Mouse (Mus musculus) liver, embryonic 13.5 days (tissue): ENCODE measurements around the gene Olfr110. TPM values are rescaled to one million over a fixed set of nuclear protein-coding genes. Genes with fewer than 3 reads are reported as not detected.

Source experiments
- polyA plus RNA-seq: library from polyadenylated mRNA; unstranded; fragments of >200 nt; fragmentation: Nextera tagmentation; extraction: Ambion mirVana; gene quantifications from 2 replicates; pipeline ENCODE4 v1.2.1, GENCODE M21; 2015

Gene Olfr110
- polyA plus RNA-seq, 1 experiment from 2014 or later = not detected

Other genes with a start within 250 kb of the Olfr110 start
- not detected in 2 replicates for gene Olfr98, start 228.7 kb upstream of the Olfr110 start, polyA plus RNA-seq
- 1.3 and 1.5 TPM in 2 replicates for gene H2-M3, start 222.2 kb upstream of the Olfr110 start, polyA plus RNA-seq
- not detected in 2 replicates for gene Olfr99, start 209.0 kb upstream of the Olfr110 start, polyA plus RNA-seq
- gene Olfr101, start 188.2 kb upstream of the Olfr110 start, polyA plus RNA-seq = not detected in 2 replicates
- gene Olfr102, start 175.4 kb upstream of the Olfr110 start, polyA plus RNA-seq = not detected in 2 replicates
- gene Olfr103, start 152.8 kb upstream of the Olfr110 start, polyA plus RNA-seq = not detected in 2 replicates
- gene Olfr104-ps, start 132.9 kb upstream of the Olfr110 start, polyA plus RNA-seq = not detected in 2 replicates
- not detected in 2 replicates for gene Olfr105-ps, start 113.4 kb upstream of the Olfr110 start, polyA plus RNA-seq
- not detected in 2 replicates for gene Olfr106-ps, start 102.1 kb upstream of the Olfr110 start, polyA plus RNA-seq
- not detected in 2 replicates for gene Olfr107, start 93.2 kb upstream of the Olfr110 start, polyA plus RNA-seq
- gene Olfr108, start 47.0 kb upstream of the Olfr110 start, polyA plus RNA-seq = not detected in 2 replicates
- not detected in 2 replicates for gene Olfr109, start 33.6 kb upstream of the Olfr110 start, polyA plus RNA-seq
- not detected in 2 replicates for gene H2-M2, start 8.9 kb upstream of the Olfr110 start, polyA plus RNA-seq
- gene Olfr111, start 15.6 kb downstream of the Olfr110 start, polyA plus RNA-seq = not detected in 2 replicates
- not detected in 2 replicates for gene Olfr112, start 77.0 kb downstream of the Olfr110 start, polyA plus RNA-seq
- gene Olfr113, start 85.2 kb downstream of the Olfr110 start, polyA plus RNA-seq = not detected in 2 replicates
- gene Olfr114, start 100.3 kb downstream of the Olfr110 start, polyA plus RNA-seq = not detected in 2 replicates
- not detected in 2 replicates for gene Olfr115, start 134.6 kb downstream of the Olfr110 start, polyA plus RNA-seq
- not detected in 2 replicates for gene Olfr116, start 134.7 kb downstream of the Olfr110 start, polyA plus RNA-seq
- gene Olfr117, start 171.3 kb downstream of the Olfr110 start, polyA plus RNA-seq = not detected in 2 replicates
- not detected in 2 replicates for gene Olfr118, start 174.5 kb downstream of the Olfr110 start, polyA plus RNA-seq
- not detected in 2 replicates for gene Olfr119, start 204.1 kb downstream of the Olfr110 start, polyA plus RNA-seq
- not detected in 2 replicates for gene Olfr120, start 229.3 kb downstream of the Olfr110 start, polyA plus RNA-seq